Mouse (Mus musculus) lung, adult 2 months (tissue): ENCODE measurements around the gene Elf5.

Source experiments
- CTCF ChIP-seq: fragments of 200-500 bp; IDR thresholded peaks from 2 replicates; pipeline ENCODE4 v1.5.1; 2011; ENCODE audit warnings: mild to moderate bottlenecking, low read length, control low read depth; ENCODE audit not compliant: insufficient read depth
- POLR2A ChIP-seq: fragments of 200-500 bp; IDR thresholded peaks from 2 replicates; pipeline ENCODE4 v1.6.1; 2011; ENCODE audit warnings: low read depth, mild to moderate bottlenecking, control low read depth, low read length, borderline replicate concordance; ENCODE audit errors: extremely low read depth

- TF ChIP-seq POLR2A (no peak), CTCF (no peak)
These were observed 50.3 kb downstream of the Elf5 start for GRCm38 (mm10) chr2:103461743-103462142.
